Mouse (Mus musculus) heart, postnatal 10 days (tissue): ENCODE results near the gene Gpr31b. TPM values are rescaled to one million over a fixed set of nuclear protein-coding genes. Genes with fewer than 3 reads are reported as not detected.

Experiments used
- total RNA-seq, 2 experiments: library from RNA; stranded (reverse); gene quantifications; 2 replicates each; pipeline ENCODE4 v1.2.3; 2021

Gpr31b gene
- total RNA-seq, 2 experiments from 2014 or later: not detected

Other genes with a start within 250 kb of the Gpr31b start
- under 1 TPM; 0.22 to 0.50 TPM for gene Mas1, start 184.2 kb downstream of the Gpr31b start, total RNA-seq
- gene Mrgprh, start 176.3 kb downstream of the Gpr31b start, total RNA-seq: 1 to 10 TPM; 1.9 to 2.1 TPM
- 1 to 10 TPM; 1.3 to 1.5 TPM for gene Pnldc1, start 142.1 kb downstream of the Gpr31b start, total RNA-seq
- 100 to 1,000 TPM; 226 to 233 TPM for gene Tcp1, start 136.6 kb downstream of the Gpr31b start, total RNA-seq
- gene Mrpl18, start 136.0 kb downstream of the Gpr31b start, total RNA-seq: 100 to 1,000 TPM; 159 to 170 TPM
- not detected for gene Acat3, start 111.7 kb downstream of the Gpr31b start, total RNA-seq
- gene Acat2, start 91.5 kb downstream of the Gpr31b start, total RNA-seq: 10 to 100 TPM; 13.2 to 17.0 TPM
- gene Wtap, start 58.1 kb downstream of the Gpr31b start, total RNA-seq: 10 to 100 TPM; 50.2 to 51.6 TPM
- gene Sod2, start 45.5 kb downstream of the Gpr31b start, total RNA-seq: 100 to 1,000 TPM; 815 to 853 TPM
- gene Tcp10b, start 8.8 kb upstream of the Gpr31b start, total RNA-seq: under 1 TPM; 0.17 to 0.36 TPM
- gene Unc93a, start 79.5 kb upstream of the Gpr31b start, total RNA-seq: not detected
- not detected for gene Smok2a, start 168.9 kb upstream of the Gpr31b start, total RNA-seq
- gene Smok2b, start 178.0 kb upstream of the Gpr31b start, total RNA-seq: not detected